Mouse (Mus musculus) kidney, adult 2 months (tissue): ENCODE measurements at regions not wholly inside any gene's neighbourhood (a gene's known extent, or its start where the extent isn't known, plus 50 kb on each side); places are given as distances from the start of the nearest gene placed in this dataset.

Source experiments
- DNase-seq: peaks from one replicate; pipeline ENCODE4 v3.0.0; 2021
- H3K27ac ChIP-seq: fragments of 200-500 bp; 2 replicates; pipeline ENCODE4 v1.5.1; 2012; ENCODE audit warnings: low read depth, low read length, control low read depth, inconsistent platforms; ENCODE audit not compliant: insufficient read depth
- H3K27me3 ChIP-seq: fragments of 200-500 bp; replicated peaks from 2 replicates; pipeline ENCODE4 v1.6.1; 2012; ENCODE audit warnings: mild to moderate bottlenecking, moderate library complexity, low read length, inconsistent platforms; ENCODE audit not compliant: control insufficient read depth, insufficient read depth
- H3K36me3 ChIP-seq: fragments of 200-500 bp; 2 replicates; pipeline ENCODE4 v1.6.1; 2012; ENCODE audit warnings: mild to moderate bottlenecking, moderate library complexity, low read length, inconsistent platforms; ENCODE audit not compliant: control insufficient read depth, insufficient read depth
- H3K4me1 ChIP-seq: fragments of 200-500 bp; 2 replicates; pipeline ENCODE4 v1.6.1; 2011; ENCODE audit warnings: low read length; ENCODE audit not compliant: control insufficient read depth, insufficient read depth
- H3K4me3 ChIP-seq: fragments of 200-500 bp; 2 replicates; pipeline ENCODE4 v1.5.1; 2011; ENCODE audit warnings: mild to moderate bottlenecking, low read depth, low read length, control low read depth; ENCODE audit not compliant: insufficient read depth
- CTCF ChIP-seq: fragments of 200-500 bp; conservative IDR thresholded peaks from 2 replicates; pipeline ENCODE4 v1.5.1; 2011; ENCODE audit warnings: low read depth, mild to moderate bottlenecking, control low read depth, low read length, moderate library complexity, mixed read lengths; ENCODE audit not compliant: insufficient read depth, insufficient read length
- POLR2A ChIP-seq: fragments of 200-500 bp; IDR thresholded peaks from one replicate; pipeline ENCODE4 v1.6.1; 2011; ENCODE audit warnings: low read depth, low read length, control low read depth
- WGBS: fragments of 180-500 bp; shearing (Covaris S2); methylation state at CpG from one replicate; pipeline ENCODE4 v1.1.7; 2018; 5-methylcytosine and 5-hydroxymethylcytosine counted together

GRCm38 (mm10) chr6:91600116-91600515 is 83.7 kb upstream of the Slc6a6 start:
- Histone ChIP-seq H3K4me1 (peaks cover 8% of the 10 kb centered on the region), H3K36me3 (no peaks in the 10 kb centered on the region), H3K27ac (no peak overlapping the region), H3K4me3 (no peak overlapping the region), H3K27me3 (no peaks in the 10 kb centered on the region)
- 89% methylated on average over 3 of the region's 3 CpGs for WGBS
- TF ChIP-seq POLR2A, result no peak
- TF ChIP-seq CTCF, result no peak
- DNase-seq, result no peak

DNA sequence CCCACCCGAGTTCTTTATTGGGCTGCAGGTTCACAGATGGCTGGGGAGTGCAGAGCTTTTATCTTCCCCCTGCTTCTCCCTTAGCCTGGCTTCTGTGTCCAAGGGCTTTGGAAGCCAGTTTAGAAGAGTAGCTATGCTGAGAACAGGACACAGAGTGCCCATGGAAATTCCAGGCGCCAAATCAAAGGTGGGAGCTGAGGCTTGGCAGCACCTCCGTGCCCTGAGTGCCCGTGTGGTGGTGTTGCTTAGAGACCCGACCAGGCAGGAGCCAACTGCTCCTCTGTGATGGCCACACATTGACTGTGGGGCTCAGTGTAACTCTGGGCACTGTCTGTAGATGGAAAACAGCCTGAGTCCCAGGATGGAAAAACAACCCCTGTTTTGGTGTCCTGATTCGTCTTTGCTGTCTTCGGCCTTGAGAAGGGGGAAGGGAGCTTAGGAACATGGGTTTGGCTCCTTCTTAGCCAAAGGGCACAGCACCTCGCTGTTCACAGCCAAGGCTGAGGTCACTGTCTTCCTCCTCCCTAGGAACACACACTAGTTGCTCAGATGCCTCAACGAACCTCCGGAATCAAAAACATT is 77.1 kb upstream of the Slc6a6 start:
- Histone ChIP-seq H3K4me3 (no peak overlapping the region), H3K27ac (no peak overlapping the region), H3K36me3 (no peaks in the 10 kb centered on the region), H3K27me3 (no peaks in the 10 kb centered on the region), H3K4me1 (0 out of 2 replicates have a peak, but pooled peaks cover 2% of the 10 kb centered on the region)
- DNase-seq, result no peak
- 80% methylated on average over 10 of the region's 10 CpGs for WGBS
- TF ChIP-seq POLR2A, result no peak
- TF ChIP-seq CTCF, result no peak

GRCm38 (mm10) chr6:91607613-91608272 is 76.1 kb upstream of the Slc6a6 start:
- H3K4me1 ChIP-seq, result 0 out of 2 replicates have a peak, but pooled peaks cover 2% of the 10 kb centered on the region
- H3K4me3 ChIP-seq, result no peak overlapping the region
- no peaks in the 10 kb centered on the region for H3K27me3 ChIP-seq
- no peaks in the 10 kb centered on the region for H3K36me3 ChIP-seq
- no peak overlapping the region for H3K27ac ChIP-seq
- TF ChIP-seq CTCF (no peak), POLR2A (no peak)
- WGBS, result 68% methylated on average over 12 of the region's 12 CpGs
- peak; percentile 47 for DNase-seq

- TF ChIP-seq POLR2A (no peak), CTCF (no peak)
- Histone ChIP-seq H3K36me3 (no peaks in the 10 kb centered on the region), H3K4me3 (no peak overlapping the region), H3K27ac (no peak overlapping the region), H3K27me3 (no peaks in the 10 kb centered on the region), H3K4me1 (peaks cover 2% of the 10 kb centered on the region; the same call in 1 of the 2 replicates)
- DNase-seq, result no peak
- 74% methylated on average over 2 of the region's 2 CpGs for WGBS
These were observed 74.2 kb upstream of the Slc6a6 start for GRCm38 (mm10) chr6:91609671-91610070.

- no peaks in the 10 kb centered on the region for H3K27me3 ChIP-seq
- H3K36me3 ChIP-seq, result no peaks in the 10 kb centered on the region
- TF ChIP-seq CTCF, result no peak
- no peak for TF ChIP-seq POLR2A
- DNase-seq, result peak; percentile 92
- no peak overlapping the region for H3K4me3 ChIP-seq
- 61% methylated on average over 2 of the region's 2 CpGs for WGBS
- peaks cover 21% of the 10 kb centered on the region for H3K4me1 ChIP-seq
- H3K27ac ChIP-seq, result peak overlapping the region; percentile 95
These were observed 68.8 kb upstream of the Slc6a6 start for GRCm38 (mm10) chr6:91615022-91615421.

- TF ChIP-seq CTCF, result no peak
- no peak for DNase-seq
- no peaks in the 10 kb centered on the region for H3K27me3 ChIP-seq
- WGBS, result 54% methylated on average over 7 of the region's 7 CpGs
- no peak overlapping the region for H3K4me3 ChIP-seq
- peaks cover 21% of the 10 kb centered on the region for H3K4me1 ChIP-seq
- H3K27ac ChIP-seq, result no peak overlapping the region
- H3K36me3 ChIP-seq, result no peaks in the 10 kb centered on the region
These were observed 67.3 kb upstream of the Slc6a6 start for GRCm38 (mm10) chr6:91616541-91616940.

DNA sequence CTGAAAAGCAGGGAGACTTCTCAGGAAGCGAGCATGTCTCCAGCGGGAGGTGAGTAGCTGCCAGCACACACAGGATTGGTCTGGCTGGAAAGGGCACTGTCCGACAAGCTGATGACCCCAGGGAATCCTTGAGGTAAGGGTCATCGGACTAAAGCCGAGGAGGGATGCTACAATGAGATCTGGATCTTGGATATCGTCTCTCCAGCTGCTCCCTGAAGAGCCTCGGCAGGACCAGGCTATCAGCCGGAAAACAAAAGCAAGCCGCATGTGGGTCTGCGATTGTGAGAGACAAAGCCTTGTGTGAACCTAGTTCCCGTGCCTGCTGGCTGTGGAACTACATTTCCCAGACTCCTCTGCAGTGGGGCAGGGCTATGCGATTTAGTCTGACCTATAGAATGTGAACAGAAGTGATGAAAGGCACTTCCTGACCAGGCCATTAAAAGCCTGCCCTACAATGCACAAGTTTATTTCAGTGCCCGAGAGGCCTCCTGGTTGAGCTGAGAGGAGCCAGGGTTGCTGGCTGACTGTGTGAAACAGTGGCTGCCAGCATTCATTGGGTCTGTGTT is 66.7 kb upstream of the Slc6a6 start:
- WGBS, result 10% methylated on average over 13 of the region's 13 CpGs
- H3K27me3 ChIP-seq, result no peaks in the 10 kb centered on the region
- H3K27ac ChIP-seq, result no peak overlapping the region
- no peaks in the 10 kb centered on the region for H3K36me3 ChIP-seq
- H3K4me3 ChIP-seq, result no peak overlapping the region
- TF ChIP-seq POLR2A, result no peak
- DNase-seq, result peak; percentile 80
- H3K4me1 ChIP-seq, result peaks cover 21% of the 10 kb centered on the region
